ENCODE assay signal across 11 mouse cellular contexts in genomic region chr14:40964214-40964610, GRCm38 (mm10). TPM values are rescaled to one million over a fixed set of nuclear protein-coding genes. Genes with fewer than 3 reads are reported as not detected.
DNase-seq lines count a peak whose midpoint lies in the region; ATAC-seq and TF ChIP-seq lines count a peak whose summit lies in the region.
"Had no signal": no experiment of that assay in that cellular context is flagged by ENCODE, and none has a peak within 500 bp of the region (broad histone marks: within the 10 kb centered on the region; RNA-seq: fewer than 3 reads in every experiment).

No protein-coding gene starts in this region.

- TF ChIP-seq POLR2A in lung, adult 2 months (IDR thresholded peaks at IDR 0.05; ENCODE audit: borderline replicate concordance, extremely low read depth, low read depth, low read length) = no peak

- 94% methylated on average over 3 of the region's 3 CpGs for WGBS in heart, embryonic 13.5 days
- 90% methylated on average over 3 of the region's 3 CpGs for WGBS in lung, embryonic 15.5 days
- 74% methylated on average over 3 of the region's 3 CpGs for WGBS in lung, adult 2 months
- 90% methylated on average over 3 of the region's 3 CpGs for WGBS in forebrain, embryonic 16.5 days
- WGBS in midbrain, embryonic 16.5 days = 95% methylated on average over 3 of the region's 3 CpGs

- ATAC-seq in heart, embryonic 13.5 days (ENCODE audit: extremely low read depth, insufficient number of reproducible peaks, low FRiP score, low TSS enrichment) = no peak
- ATAC-seq in lung, embryonic 15.5 days (ENCODE audit: borderline replicate concordance, extremely low read depth, low FRiP score, low TSS enrichment) = no peak
- ATAC-seq in forebrain, embryonic 16.5 days = no peak
- ATAC-seq in midbrain, embryonic 16.5 days = no peak
- ATAC-seq: Patski had no signal

- H3K9me3 ChIP-seq in heart, embryonic 13.5 days = no peaks in the 10 kb centered on the region
- H3K9me3 ChIP-seq in lung, embryonic 15.5 days = no peaks in the 10 kb centered on the region
- no peaks in the 10 kb centered on the region for H3K9me3 ChIP-seq in forebrain, embryonic 16.5 days (ENCODE audit: control insufficient read depth, low read length)
- no peaks in the 10 kb centered on the region for H3K9me3 ChIP-seq in midbrain, embryonic 16.5 days (replicated peaks; ENCODE audit: control insufficient read depth, low read length, poor library complexity, severe bottlenecking)

- H3K4me1 ChIP-seq in heart, embryonic 13.5 days = peaks cover 68% of the 10 kb centered on the region
- peaks cover 62% of the 10 kb centered on the region for H3K4me1 ChIP-seq in lung, embryonic 15.5 days
- H3K4me1 ChIP-seq in lung, adult 2 months (ENCODE audit: control insufficient read depth, insufficient read depth, low read length) = peaks cover 32% of the 10 kb centered on the region
- peaks cover 48% of the 10 kb centered on the region for H3K4me1 ChIP-seq in forebrain, embryonic 16.5 days (replicated peaks; ENCODE audit: control insufficient read depth, insufficient read depth, low read length)
- peaks cover 36% of the 10 kb centered on the region for H3K4me1 ChIP-seq in midbrain, embryonic 16.5 days (ENCODE audit: control insufficient read depth, insufficient read depth, low read length)

- no peak for DNase-seq in heart, adult 18-20 months
- no peak for DNase-seq in lung, adult 2 months
- no peak for DNase-seq in retina, embryonic 14.5 days (ENCODE audit: low spot score)
- no peak for DNase-seq in cerebellum, adult 11-12 months
- DNase-seq: B cell, adult 2 months; embryo, embryonic 11 days had no signal

- H3K27me3 ChIP-seq in heart, embryonic 13.5 days (replicated peaks) = no peaks in the 10 kb centered on the region
- H3K27me3 ChIP-seq in lung, embryonic 15.5 days = no peaks in the 10 kb centered on the region
- H3K27me3 ChIP-seq in forebrain, embryonic 16.5 days (replicated peaks; ENCODE audit: control insufficient read depth, insufficient read depth, low read length) = no peaks in the 10 kb centered on the region
- no peaks in the 10 kb centered on the region for H3K27me3 ChIP-seq in midbrain, embryonic 16.5 days (ENCODE audit: control insufficient read depth, insufficient read depth, low read depth, low read length)
- H3K27me3 ChIP-seq: Patski had no signal

- peak overlapping the region; percentile 79; the same call in 1 of the 2 replicates for H3K4me3 ChIP-seq in heart, embryonic 13.5 days
- H3K4me3 ChIP-seq in lung, embryonic 15.5 days = peak overlapping the region; percentile 72; the same call in 1 of the 2 replicates
- no peak overlapping the region for H3K4me3 ChIP-seq in lung, adult 2 months (replicated peaks; ENCODE audit: extremely low read depth, low read depth, low read length)
- H3K4me3 ChIP-seq in forebrain, embryonic 16.5 days (replicated peaks; ENCODE audit: low read length) = no peak overlapping the region
- no peak overlapping the region for H3K4me3 ChIP-seq in midbrain, embryonic 16.5 days (ENCODE audit: low read depth, low read length)

- H3K9ac ChIP-seq in heart, embryonic 13.5 days = no peak overlapping the region
- H3K9ac ChIP-seq in lung, embryonic 15.5 days = no peak overlapping the region
- H3K9ac ChIP-seq in forebrain, embryonic 16.5 days (replicated peaks; ENCODE audit: low read depth, low read length) = no peak overlapping the region
- H3K9ac ChIP-seq in midbrain, embryonic 16.5 days (ENCODE audit: low read depth, low read length) = no peak overlapping the region

- no peak for TF ChIP-seq CTCF in lung, adult 2 months (IDR thresholded peaks at IDR 0.05; ENCODE audit: insufficient read depth, low read length)

- no peak overlapping the region for H3K27ac ChIP-seq in heart, embryonic 13.5 days (replicated peaks)
- H3K27ac ChIP-seq in lung, embryonic 15.5 days = no peak overlapping the region
- no peak overlapping the region for H3K27ac ChIP-seq in forebrain, embryonic 16.5 days (ENCODE audit: low read length)
- no peak overlapping the region for H3K27ac ChIP-seq in midbrain, embryonic 16.5 days (ENCODE audit: low read length)

- H3K4me2 ChIP-seq in heart, embryonic 13.5 days = peak overlapping the region; percentile 95
- H3K4me2 ChIP-seq in lung, embryonic 15.5 days = peak overlapping the region; percentile 75
- H3K4me2 ChIP-seq in forebrain, embryonic 16.5 days (ENCODE audit: low read length) = peak overlapping the region; percentile 35
- H3K4me2 ChIP-seq in midbrain, embryonic 16.5 days (ENCODE audit: low read length) = peak overlapping the region; percentile 35

- H3K36me3 ChIP-seq in heart, embryonic 13.5 days = no peaks in the 10 kb centered on the region
- no peaks in the 10 kb centered on the region for H3K36me3 ChIP-seq in lung, embryonic 15.5 days
- no peaks in the 10 kb centered on the region for H3K36me3 ChIP-seq in forebrain, embryonic 16.5 days (ENCODE audit: control insufficient read depth, insufficient read depth)
- no peaks in the 10 kb centered on the region for H3K36me3 ChIP-seq in midbrain, embryonic 16.5 days (ENCODE audit: control insufficient read depth, insufficient read depth, low read length)

RNA-seq across cellular contexts. Expression of gene Tspan14, which starts 2.4 kb away (rescaled TPM):
- 40.8 and 42.0 TPM in 2 replicates for polyA plus RNA-seq in heart, embryonic 13.5 days (2015; fragmentation: Nextera tagmentation; extraction: Ambion mirVana)
- total RNA-seq in heart, adult 18-20 months (2021) = 10 to 100 TPM; 13.8 to 18.2 TPM
- 99.0 and 101 TPM in 2 replicates for polyA plus RNA-seq in lung, embryonic 15.5 days (2015; fragmentation: Nextera tagmentation; extraction: Ambion mirVana)
- polyA plus RNA-seq in lung, adult 2 months (2012; rRNA removed) = 82.2 and 94.2 TPM in 2 replicates
- 90.0 and 102 TPM in 2 replicates for polyA plus RNA-seq in forebrain, embryonic 16.5 days (2015; fragmentation: Nextera tagmentation; extraction: Ambion mirVana)
- polyA plus RNA-seq in midbrain, embryonic 16.5 days (2015; fragmentation: Nextera tagmentation; extraction: Ambion mirVana) = 61.7 and 66.1 TPM in 2 replicates

RNA-seq across cellular contexts. Expression of gene Fam213a, which starts 49.4 kb away (rescaled TPM):
- 48.6 and 50.4 TPM in 2 replicates for polyA plus RNA-seq in heart, embryonic 13.5 days (2015; fragmentation: Nextera tagmentation; extraction: Ambion mirVana)
- 10 to 100 TPM; 33.8 to 46.0 TPM for total RNA-seq in heart, adult 18-20 months (2021)
- polyA plus RNA-seq in lung, embryonic 15.5 days (2015; fragmentation: Nextera tagmentation; extraction: Ambion mirVana) = 147 and 150 TPM in 2 replicates
- 12.6 and 12.8 TPM in 2 replicates for polyA plus RNA-seq in lung, adult 2 months (2012; rRNA removed)
- 71.5 and 85.2 TPM in 2 replicates for polyA plus RNA-seq in forebrain, embryonic 16.5 days (2015; fragmentation: Nextera tagmentation; extraction: Ambion mirVana)
- 105 and 111 TPM in 2 replicates for polyA plus RNA-seq in midbrain, embryonic 16.5 days (2015; fragmentation: Nextera tagmentation; extraction: Ambion mirVana)

Comparison
In these comparisons a context has a peak if more than half of its experiments do, and no peak if none do; other contexts are left out.
1. H3K4me3 ChIP-seq: peak in heart, embryonic 13.5 days (single experiment) and lung, embryonic 15.5 days (single experiment); none in lung, adult 2 months (single experiment), forebrain, embryonic 16.5 days (single experiment) and midbrain, embryonic 16.5 days (single experiment).
2. H3K4me2 ChIP-seq: peak in every context shown above with its lines; median percentile 95 in heart, embryonic 13.5 days; 75 in lung, embryonic 15.5 days; 35 in forebrain, embryonic 16.5 days; 35 in midbrain, embryonic 16.5 days.